Mouse (Mus musculus) bone marrow, adult 2 months (tissue): Measurements from ENCODE around the gene Gna13.

ENCODE experiments used
- CTCF ChIP-seq: fragments of 200-500 bp; IDR thresholded peaks from 2 replicates; pipeline ENCODE4 v1.5.1; 2011; ENCODE audit warnings: low read length, control low read depth; ENCODE audit not compliant: control insufficient read depth, insufficient read depth
- POLR2A ChIP-seq: fragments of 200-500 bp; IDR thresholded peaks from 2 replicates; pipeline ENCODE4 v1.6.1; 2011; ENCODE audit warnings: low read depth, mild to moderate bottlenecking, control low read depth, low read length, borderline replicate concordance; ENCODE audit not compliant: control insufficient read depth

DNA sequence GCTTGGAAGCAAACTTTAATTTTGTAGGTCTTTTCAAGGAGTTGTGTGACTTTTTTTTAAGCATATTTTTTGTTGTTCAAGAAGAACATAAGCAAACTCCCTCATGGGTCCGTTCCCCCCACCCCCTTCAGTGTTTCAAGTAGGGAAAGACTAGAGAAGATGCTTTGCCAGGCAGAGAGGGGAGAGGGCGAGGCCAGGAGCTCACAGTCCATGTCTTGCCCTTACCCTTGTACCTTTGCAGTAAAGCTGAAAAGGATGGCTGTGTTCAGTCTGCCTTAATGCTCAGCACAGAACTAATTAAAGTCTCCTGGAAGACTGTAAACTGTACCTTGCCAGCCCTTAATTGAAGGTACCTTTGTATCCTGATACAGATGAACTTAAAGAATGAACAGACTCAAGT is 1.7 kb downstream of the Gna13 start:
- TF ChIP-seq POLR2A (no peak), CTCF (no peak)
